Mouse (Mus musculus) cerebellum, adult 2 months (tissue): ENCODE data around the gene H1foo. TPM values are rescaled to one million over a fixed set of nuclear protein-coding genes. Genes with fewer than 3 reads are reported as not detected.

Experiments used
- DNase-seq, 2 experiments: peaks; one replicate each; pipeline ENCODE4 v3.0.0; 2021
- H3K27ac ChIP-seq: fragments of 200-500 bp; 2 replicates; pipeline ENCODE4 v1.5.1; 2012; ENCODE audit warnings: low read length, control low read depth, inconsistent platforms; ENCODE audit not compliant: insufficient read depth
- H3K27me3 ChIP-seq: fragments of 200-500 bp; 2 replicates; pipeline ENCODE4 v1.6.1; 2012; ENCODE audit warnings: inconsistent platforms, mild to moderate bottlenecking, low read length, moderate library complexity; ENCODE audit not compliant: control insufficient read depth, insufficient read depth
- H3K4me1 ChIP-seq: fragments of 200-500 bp; 2 replicates; pipeline ENCODE4 v1.6.1; 2011; ENCODE audit warnings: low read length; ENCODE audit not compliant: control insufficient read depth, insufficient read depth
- H3K4me3 ChIP-seq: fragments of 200-500 bp; replicated peaks from 2 replicates; pipeline ENCODE3; 2011; ENCODE audit warnings: mild to moderate bottlenecking, low read depth, low read length, control low read depth; ENCODE audit not compliant: insufficient read depth
- CTCF ChIP-seq: fragments of 200-500 bp; IDR thresholded peaks from 2 replicates; pipeline ENCODE4 v1.5.1; 2011; ENCODE audit warnings: low read depth, mild to moderate bottlenecking, control low read depth, low read length, moderate library complexity, borderline replicate concordance; ENCODE audit not compliant: insufficient read depth
- POLR2A ChIP-seq: fragments of 200-500 bp; IDR thresholded peaks from 2 replicates; pipeline ENCODE4 v1.6.1; 2011; ENCODE audit warnings: low read length, control low read depth, borderline replicate concordance; ENCODE audit not compliant: insufficient read depth
- WGBS: fragments of 180-500 bp; shearing (Covaris S2); methylation state at CpG from one replicate; pipeline ENCODE4 v1.1.7; 2018; 5-methylcytosine and 5-hydroxymethylcytosine counted together
- polyA plus RNA-seq: library from polyadenylated mRNA; depleted of rRNA; stranded (reverse); fragments of >200 nt; gene quantifications from 2 replicates; pipeline ENCODE4 v1.2.3, GENCODE M21; 2012

Gene H1foo
- polyA plus RNA-seq, 1 experiment = not detected

DNA sequence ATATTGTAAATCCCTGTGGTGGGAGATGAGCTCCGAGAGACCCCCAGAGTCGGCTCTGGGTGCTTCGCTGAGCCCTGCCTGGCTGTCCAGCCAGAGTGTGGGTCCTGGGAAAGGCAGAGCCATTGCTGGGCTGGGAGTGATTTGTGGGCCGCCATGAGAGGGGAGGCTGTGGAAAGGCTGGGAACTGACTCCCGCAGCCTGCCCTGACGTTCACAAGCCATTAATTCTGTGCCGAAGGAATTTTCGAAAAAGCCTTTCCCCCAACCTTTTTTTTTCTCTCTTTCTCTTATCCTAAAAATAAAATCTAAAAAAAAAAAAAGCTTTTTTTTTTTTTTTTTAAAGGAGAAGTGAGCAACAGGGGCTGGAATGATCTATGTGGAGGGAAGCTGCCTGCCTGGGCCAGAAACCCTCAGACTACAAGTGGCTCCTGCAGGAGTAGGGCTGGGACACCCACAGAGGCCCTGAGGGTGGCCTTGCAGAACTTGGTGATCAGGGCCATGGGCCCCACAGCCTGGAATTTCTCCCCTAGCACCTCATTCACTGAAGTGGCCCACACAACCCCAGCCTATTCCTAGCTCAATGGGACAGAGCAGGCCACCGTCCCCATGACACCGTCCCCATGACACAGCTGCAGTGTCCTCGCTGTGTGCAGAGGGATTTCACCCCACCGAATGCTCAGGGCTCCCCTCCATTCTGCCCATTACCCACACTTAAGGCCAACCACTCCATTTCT lies 38.7 kb downstream of the H1foo start:
- H3K27me3 ChIP-seq = no peaks in the 10 kb centered on the region
- WGBS = 89% methylated on average over 12 of the region's 12 CpGs

GRCm38 (mm10) chr6:115984580-115984979 lies 39.8 kb downstream of the H1foo start:
- Histone ChIP-seq H3K4me3 (no peak overlapping the region), H3K27ac (no peak overlapping the region), H3K27me3 (no peaks in the 10 kb centered on the region), H3K4me1 (peaks cover 11% of the 10 kb centered on the region)
- TF ChIP-seq CTCF (no peak), POLR2A (no peak)
- WGBS = 93% methylated on average over 7 of the region's 7 CpGs
- no peak for DNase-seq

More for the DNA sequence above, 38.7 kb downstream of the H1foo start:
- Histone ChIP-seq H3K4me3 (no peak overlapping the region), H3K27ac (no peak overlapping the region), H3K4me1 (peaks cover 11% of the 10 kb centered on the region)
- TF ChIP-seq POLR2A (no peak), CTCF (no peak)
- DNase-seq = no peak

GRCm38 (mm10) chr6:115985622-115986021 lies 40.9 kb downstream of the H1foo start:
- no peak overlapping the region for H3K27ac ChIP-seq
- DNase-seq = no peak
- H3K4me3 ChIP-seq = no peak overlapping the region
- no peaks in the 10 kb centered on the region for H3K27me3 ChIP-seq
- 87% methylated on average over 9 of the region's 9 CpGs for WGBS
- TF ChIP-seq POLR2A (no peak), CTCF (no peak)
- peaks cover 11% of the 10 kb centered on the region for H3K4me1 ChIP-seq

GRCm38 (mm10) chr6:115986472-115987095 lies 41.8 kb downstream of the H1foo start:
- Histone ChIP-seq H3K27ac (no peak overlapping the region), H3K4me1 (peaks cover 11% of the 10 kb centered on the region), H3K4me3 (no peak overlapping the region), H3K27me3 (no peaks in the 10 kb centered on the region)
- 40% methylated on average over 12 of the region's 12 CpGs for WGBS
- DNase-seq = no peak
- no peak for TF ChIP-seq CTCF
- TF ChIP-seq POLR2A = no peak

GRCm38 (mm10) chr6:115987096-115987747 lies 42.5 kb downstream of the H1foo start:
- Histone ChIP-seq H3K4me3 (no peak overlapping the region), H3K4me1 (peaks cover 11% of the 10 kb centered on the region), H3K27ac (no peak overlapping the region), H3K27me3 (no peaks in the 10 kb centered on the region)
- peak; percentile 41 to 47 for DNase-seq
- TF ChIP-seq CTCF (no peak), POLR2A (no peak)
- 41% methylated on average over 9 of the region's 9 CpGs for WGBS

GRCm38 (mm10) chr6:115989032-115989431 lies 44.3 kb downstream of the H1foo start:
- no peak for TF ChIP-seq POLR2A
- 86% methylated on average over 5 of the region's 5 CpGs for WGBS
- Histone ChIP-seq H3K4me1 (peaks cover 14% of the 10 kb centered on the region), H3K27ac (no peak overlapping the region), H3K4me3 (no peak overlapping the region), H3K27me3 (no peaks in the 10 kb centered on the region)
- DNase-seq = no peak

DNA sequence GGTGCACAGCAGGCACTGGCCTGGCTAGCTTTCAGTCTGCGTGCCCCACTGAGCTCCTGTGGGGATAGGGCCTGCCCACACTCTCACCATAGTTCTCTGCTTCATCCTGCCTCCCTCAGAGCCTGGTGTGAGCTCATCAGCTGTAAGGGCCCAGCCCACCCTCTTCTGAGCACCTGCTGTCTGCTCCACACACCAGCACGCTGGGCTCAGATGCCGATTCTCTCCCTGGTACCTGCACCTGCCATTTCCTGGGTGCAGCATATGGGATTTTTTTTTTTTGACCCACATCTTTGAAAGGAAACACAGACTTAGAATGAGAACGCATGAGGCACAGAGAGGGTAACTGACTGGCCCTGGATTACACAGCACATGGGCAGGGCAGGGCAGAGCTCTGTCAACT lies 44.9 kb downstream of the H1foo start:
- Histone ChIP-seq H3K4me1 (peaks cover 14% of the 10 kb centered on the region), H3K27me3 (no peaks in the 10 kb centered on the region), H3K27ac (no peak overlapping the region), H3K4me3 (no peak overlapping the region)
- no peak for TF ChIP-seq POLR2A
- no peak for TF ChIP-seq CTCF
- no peak for DNase-seq
- WGBS = 63% methylated on average over 4 of the region's 4 CpGs
